Mouse (Mus musculus): ENCODE data around the gene Slc38a9. TPM values are rescaled to one million over a fixed set of nuclear protein-coding genes. Genes with fewer than 3 reads are reported as not detected.
"Not testable (repeated sequence)": the region's sequence is repeated elsewhere in the genome, so short reads cannot be mapped to it uniquely, and the experiment has no call there.

Slc38a9 gene
- polyA plus RNA-seq, 1 experiment = 68.8 TPM

DNA sequence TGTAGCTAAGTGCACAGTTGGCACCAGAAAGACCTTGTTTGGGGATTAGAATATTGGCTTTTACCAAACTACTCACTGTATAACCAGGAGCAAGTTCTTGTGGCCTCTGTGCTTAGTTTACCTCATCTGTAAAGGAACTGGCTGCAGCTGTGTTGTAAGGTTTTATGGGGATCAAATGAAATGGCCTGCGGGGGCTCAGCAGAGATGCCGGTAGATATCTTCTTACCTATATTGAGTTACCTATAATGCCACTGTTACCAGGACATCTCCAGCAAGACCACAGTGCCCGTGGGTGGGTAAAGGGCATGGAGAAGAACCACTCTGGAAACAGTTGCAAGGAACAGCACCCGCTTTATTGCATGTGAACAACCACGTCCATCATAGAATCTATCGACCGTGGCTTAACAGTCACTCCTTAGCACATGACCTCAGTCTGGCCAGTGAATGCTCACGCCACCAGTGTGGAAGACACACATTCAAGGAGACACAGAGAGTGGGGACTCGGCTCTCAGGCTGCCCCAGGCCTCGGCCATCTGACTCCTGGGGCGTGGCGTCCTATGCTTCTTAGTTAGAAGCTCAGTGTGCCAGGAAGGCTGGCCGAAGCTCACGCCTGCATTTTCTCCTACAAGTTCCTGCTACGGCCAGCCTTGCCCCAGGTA lies 59.7 kb downstream of the Slc38a9 start:
- no peak for TF ChIP-seq POLR2A (IDR thresholded peaks at IDR 0.05; ENCODE audit: control insufficient read depth, low read depth, low read length)
- TF ChIP-seq CTCF (IDR thresholded peaks at IDR 0.05; ENCODE audit: control insufficient read depth, insufficient read depth, insufficient replicate concordance, low read depth, low read length) = no peak
- Histone ChIP-seq H3K27ac (ENCODE audit: control insufficient read depth, insufficient read depth, low read depth, low read length) (no peak overlapping the region), H3K4me3 (ENCODE audit: control insufficient read depth, low read depth, low read length) (no peak overlapping the region), H3K4me1 (ENCODE audit: control insufficient read depth, insufficient read depth, low read length) (no peaks in the 10 kb centered on the region), H3K27me3 (ENCODE audit: control insufficient read depth, insufficient read depth, low read length) (no peaks in the 10 kb centered on the region), H3K36me3 (ENCODE audit: control insufficient read depth, insufficient read depth, low read length) (peaks cover 1% of the 10 kb centered on the region)

- H3K27ac ChIP-seq (ENCODE audit: control insufficient read depth, insufficient read depth, low read depth, low read length) = peak overlapping the region; percentile 42
- no peak for TF ChIP-seq CTCF (IDR thresholded peaks at IDR 0.05; ENCODE audit: control insufficient read depth, insufficient read depth, insufficient replicate concordance, low read depth, low read length)
- TF ChIP-seq POLR2A (IDR thresholded peaks at IDR 0.05; ENCODE audit: control insufficient read depth, low read depth, low read length) = no peak
- H3K27me3 ChIP-seq (ENCODE audit: control insufficient read depth, insufficient read depth, low read length) = no peaks in the 10 kb centered on the region
These were observed 61.6 kb downstream of the Slc38a9 start for GRCm38 (mm10) chr13:112721946-112722729.

DNA sequence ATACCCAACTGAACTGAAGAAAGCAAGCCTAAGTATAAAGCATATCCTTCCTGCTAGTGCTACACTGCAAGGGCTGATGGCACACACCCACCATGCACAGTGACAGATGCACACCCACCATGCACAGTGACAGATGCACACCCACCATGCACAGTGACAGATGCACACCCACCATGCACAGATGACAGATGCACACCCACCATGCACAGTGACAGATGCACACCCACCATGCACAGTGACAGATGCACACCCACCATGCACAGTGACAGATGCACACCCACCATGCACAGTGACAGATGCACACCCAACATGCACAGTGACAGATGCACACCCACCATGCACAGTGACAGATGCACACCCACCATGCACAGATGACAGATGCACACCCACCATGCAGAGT lies 63.7 kb downstream of the Slc38a9 start:
- H3K27ac ChIP-seq (ENCODE audit: control insufficient read depth, insufficient read depth, low read depth, low read length); H3K27me3 ChIP-seq (ENCODE audit: control insufficient read depth, insufficient read depth, low read length); H3K4me3 ChIP-seq (ENCODE audit: control insufficient read depth, low read depth, low read length); H3K4me1 ChIP-seq (ENCODE audit: control insufficient read depth, insufficient read depth, low read length); H3K36me3 ChIP-seq (ENCODE audit: control insufficient read depth, insufficient read depth, low read length): not testable (repeated sequence)

More at GRCm38 (mm10) chr13:112721946-112722729, 61.6 kb downstream of the Slc38a9 start:
- peaks cover 1% of the 10 kb centered on the region for H3K36me3 ChIP-seq (ENCODE audit: control insufficient read depth, insufficient read depth, low read length)
- no peak overlapping the region for H3K4me3 ChIP-seq (ENCODE audit: control insufficient read depth, low read depth, low read length)
- H3K4me1 ChIP-seq (ENCODE audit: control insufficient read depth, insufficient read depth, low read length) = no peaks in the 10 kb centered on the region

GRCm38 (mm10) chr13:112726002-112726401 lies 65.5 kb downstream of the Slc38a9 start:
- H3K4me3 ChIP-seq (ENCODE audit: control insufficient read depth, low read depth, low read length) = no peak overlapping the region
- no peak for TF ChIP-seq CTCF (IDR thresholded peaks at IDR 0.05; ENCODE audit: control insufficient read depth, insufficient read depth, insufficient replicate concordance, low read depth, low read length)
- no peak for TF ChIP-seq POLR2A (IDR thresholded peaks at IDR 0.05; ENCODE audit: control insufficient read depth, low read depth, low read length)
- no peaks in the 10 kb centered on the region for H3K4me1 ChIP-seq (ENCODE audit: control insufficient read depth, insufficient read depth, low read length)
- H3K36me3 ChIP-seq (ENCODE audit: control insufficient read depth, insufficient read depth, low read length) = no peaks in the 10 kb centered on the region
- H3K27me3 ChIP-seq (ENCODE audit: control insufficient read depth, insufficient read depth, low read length) = no peaks in the 10 kb centered on the region
- H3K27ac ChIP-seq (ENCODE audit: control insufficient read depth, insufficient read depth, low read depth, low read length) = no peak overlapping the region

GRCm38 (mm10) chr13:112733311-112733710 lies 72.8 kb downstream of the Slc38a9 start:
- no peaks in the 10 kb centered on the region; the same call in 1 of the 2 replicates for H3K36me3 ChIP-seq (ENCODE audit: control insufficient read depth, insufficient read depth, low read length)

GRCm38 (mm10) chr13:112734906-112735713 lies 74.6 kb downstream of the Slc38a9 start:
- Histone ChIP-seq H3K27me3 (ENCODE audit: control insufficient read depth, insufficient read depth, low read length) (no peaks in the 10 kb centered on the region), H3K4me1 (ENCODE audit: control insufficient read depth, insufficient read depth, low read length) (peaks cover 2% of the 10 kb centered on the region; the same call in 1 of the 2 replicates), H3K4me3 (ENCODE audit: control insufficient read depth, low read depth, low read length) (no peak overlapping the region), H3K36me3 (ENCODE audit: control insufficient read depth, insufficient read depth, low read length) (no peaks in the 10 kb centered on the region; the same call in 1 of the 2 replicates), H3K27ac (ENCODE audit: control insufficient read depth, insufficient read depth, low read depth, low read length) (no peak overlapping the region)
- TF ChIP-seq POLR2A (IDR thresholded peaks at IDR 0.05; ENCODE audit: control insufficient read depth, low read depth, low read length) (no peak), CTCF (IDR thresholded peaks at IDR 0.05; ENCODE audit: control insufficient read depth, insufficient read depth, insufficient replicate concordance, low read depth, low read length) (no peak)

More at GRCm38 (mm10) chr13:112733311-112733710, 72.8 kb downstream of the Slc38a9 start:
- H3K27me3 ChIP-seq (ENCODE audit: control insufficient read depth, insufficient read depth, low read length) = no peaks in the 10 kb centered on the region
- no peak overlapping the region for H3K27ac ChIP-seq (ENCODE audit: control insufficient read depth, insufficient read depth, low read depth, low read length)
- peaks cover 2% of the 10 kb centered on the region; the same call in 1 of the 2 replicates for H3K4me1 ChIP-seq (ENCODE audit: control insufficient read depth, insufficient read depth, low read length)
- H3K4me3 ChIP-seq (ENCODE audit: control insufficient read depth, low read depth, low read length) = no peak overlapping the region
- TF ChIP-seq CTCF (IDR thresholded peaks at IDR 0.05; ENCODE audit: control insufficient read depth, insufficient read depth, insufficient replicate concordance, low read depth, low read length) (no peak), POLR2A (IDR thresholded peaks at IDR 0.05; ENCODE audit: control insufficient read depth, low read depth, low read length) (no peak)

DNA sequence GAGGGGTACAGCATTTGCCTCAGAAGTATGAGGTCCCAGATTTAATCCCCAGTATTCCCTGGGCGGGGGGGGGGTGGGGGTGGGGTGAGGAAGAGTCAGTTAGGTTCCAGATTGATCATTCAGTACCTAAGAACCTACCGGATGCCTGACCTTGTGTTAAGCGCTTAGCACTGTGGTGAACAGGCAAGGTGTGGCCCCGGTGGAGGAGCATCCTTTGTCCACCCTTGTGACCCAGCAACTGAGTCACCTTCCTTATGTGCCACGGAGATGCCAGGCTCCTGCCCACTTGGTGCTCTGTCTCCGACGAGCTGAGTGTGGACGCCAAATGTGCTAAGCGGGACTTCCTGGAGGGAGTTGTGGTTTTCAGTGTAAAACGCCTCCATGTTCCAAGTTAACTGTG lies 75.9 kb downstream of the Slc38a9 start:
- Histone ChIP-seq H3K4me1 (ENCODE audit: control insufficient read depth, insufficient read depth, low read length) (peaks cover 2% of the 10 kb centered on the region; the same call in 1 of the 2 replicates), H3K27ac (ENCODE audit: control insufficient read depth, insufficient read depth, low read depth, low read length) (no peak overlapping the region), H3K36me3 (ENCODE audit: control insufficient read depth, insufficient read depth, low read length) (no peaks in the 10 kb centered on the region; the same call in 1 of the 2 replicates), H3K4me3 (ENCODE audit: control insufficient read depth, low read depth, low read length) (no peak overlapping the region), H3K27me3 (ENCODE audit: control insufficient read depth, insufficient read depth, low read length) (no peaks in the 10 kb centered on the region)
- TF ChIP-seq CTCF (IDR thresholded peaks at IDR 0.05; ENCODE audit: control insufficient read depth, insufficient read depth, insufficient replicate concordance, low read depth, low read length) (no peak), POLR2A (IDR thresholded peaks at IDR 0.05; ENCODE audit: control insufficient read depth, low read depth, low read length) (no peak)

Data from testis, adult 2 months (tissue).